Mouse (Mus musculus) thymus, postnatal 25 days (tissue): ENCODE measurements at regions not wholly inside any gene's neighbourhood (a gene's known extent, or its start where the extent isn't known, plus 50 kb on each side); places are given as distances from the start of the nearest gene placed in this dataset.

Source experiments
- DNase-seq: peaks from one replicate; pipeline ENCODE4 v3.0.0; 2022

- no peak for DNase-seq
Measured at GRCm38 (mm10) chr10:56453578-56454069, 76.5 kb downstream of the Gja1 start.

- DNase-seq = no peak
Measured at GRCm38 (mm10) chr10:56455867-56456468, 78.8 kb downstream of the Gja1 start.

GRCm38 (mm10) chr10:56468537-56468936 lies 91.4 kb downstream of the Gja1 start:
- no peak for DNase-seq

GRCm38 (mm10) chr10:56468993-56469712 lies 92.0 kb downstream of the Gja1 start:
- DNase-seq = no peak

- no peak for DNase-seq
Measured at GRCm38 (mm10) chr10:56469895-56470294, 92.8 kb downstream of the Gja1 start.

GRCm38 (mm10) chr10:56474951-56475350 lies 97.8 kb downstream of the Gja1 start:
- DNase-seq = no peak

- DNase-seq = no peak
Measured at GRCm38 (mm10) chr10:56482156-56482716, 105.1 kb downstream of the Gja1 start.

- no peak for DNase-seq
Measured at GRCm38 (mm10) chr10:56484931-56485330, 107.8 kb downstream of the Gja1 start.

GRCm38 (mm10) chr10:56485746-56486145 lies 108.6 kb downstream of the Gja1 start:
- DNase-seq = no peak

- peak; percentile 7 for DNase-seq
Measured at GRCm38 (mm10) chr10:56486584-56486983, 109.5 kb downstream of the Gja1 start.

- no peak for DNase-seq
Measured at GRCm38 (mm10) chr10:56493461-56493860, 116.3 kb downstream of the Gja1 start.

- no peak for DNase-seq
Measured at GRCm38 (mm10) chr10:56495352-56495751, 118.2 kb downstream of the Gja1 start.

- no peak for DNase-seq
Measured at GRCm38 (mm10) chr10:56519041-56519440, 141.9 kb downstream of the Gja1 start.

GRCm38 (mm10) chr10:56525791-56526190 lies 148.7 kb downstream of the Gja1 start:
- no peak for DNase-seq

GRCm38 (mm10) chr10:56537091-56537490 lies 160.0 kb downstream of the Gja1 start:
- no peak for DNase-seq

- DNase-seq = no peak
Measured at GRCm38 (mm10) chr10:56539827-56540511, 162.8 kb downstream of the Gja1 start.

- no peak for DNase-seq
Measured at GRCm38 (mm10) chr10:56542106-56542505, 165.0 kb downstream of the Gja1 start.

- DNase-seq = no peak
Measured at GRCm38 (mm10) chr10:56545989-56546388, 168.9 kb downstream of the Gja1 start.

GRCm38 (mm10) chr10:56546824-56547223 lies 169.7 kb downstream of the Gja1 start:
- no peak for DNase-seq

GRCm38 (mm10) chr10:56547825-56548224 lies 170.7 kb downstream of the Gja1 start:
- no peak for DNase-seq

- DNase-seq = no peak
Measured at GRCm38 (mm10) chr10:56566836-56567442, 189.8 kb downstream of the Gja1 start.

GRCm38 (mm10) chr10:56582065-56582464 lies 204.9 kb downstream of the Gja1 start:
- DNase-seq = no peak

- no peak for DNase-seq
Measured at GRCm38 (mm10) chr10:56587205-56587604, 210.1 kb downstream of the Gja1 start.
